Mouse (Mus musculus): Measurements from ENCODE around the gene B3galnt1. TPM values are rescaled to one million over a fixed set of nuclear protein-coding genes. Genes with fewer than 3 reads are reported as not detected.

B3galnt1 gene
- total and polyA plus RNA-seq, 3 experiments: not detected

DNA sequence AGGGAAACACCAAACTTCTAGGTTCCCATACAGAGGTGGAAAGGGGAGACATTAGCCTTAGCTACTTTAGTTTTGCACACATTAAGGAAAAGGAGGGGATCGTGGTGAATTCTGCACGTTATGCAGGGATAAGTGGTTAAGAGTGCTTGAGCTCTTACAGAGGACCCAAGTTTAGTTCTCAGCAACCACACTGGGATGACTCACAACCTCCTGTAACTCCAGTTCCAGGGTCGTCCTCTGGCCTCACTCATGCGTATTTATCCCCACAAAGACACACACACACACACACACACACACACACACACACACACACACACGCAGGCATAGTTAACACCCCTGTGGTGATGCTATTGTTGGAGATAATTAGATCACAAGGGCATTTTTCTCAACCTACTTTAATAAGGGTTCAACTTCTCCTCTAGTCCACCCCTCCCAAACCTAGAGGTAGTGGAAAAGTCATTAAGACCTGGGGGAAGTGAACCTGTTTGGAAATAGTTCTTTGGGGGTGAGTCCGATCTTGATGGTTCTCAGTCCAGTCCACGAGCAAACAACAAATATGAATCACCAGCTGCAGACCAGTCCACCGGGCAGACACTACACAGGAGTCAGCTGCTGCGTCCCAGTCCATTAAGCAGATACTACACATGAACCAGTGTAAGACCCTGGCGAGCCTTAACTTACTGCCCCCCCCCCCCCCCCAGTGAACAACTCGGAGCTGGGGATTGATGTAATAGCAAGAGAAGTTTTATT, 27.6 kb upstream of the B3galnt1 start:
- Histone ChIP-seq H3K27me3 (ENCODE audit: control insufficient read depth in 1 of 2, insufficient read depth in 2 of 2, low read length in 2 of 2) (no peaks in the 10 kb centered on the region), H3K27ac (ENCODE audit: control insufficient read depth, low read depth, low read length) (no peak overlapping the region), H3K79me2 (ENCODE audit: control insufficient read depth, insufficient read depth, low read length, poor library complexity) (no peaks in the 10 kb centered on the region), H3K9me3 (replicated peaks; ENCODE audit: insufficient read depth, low read length) (no peaks in the 10 kb centered on the region), H3K9ac (ENCODE audit: control insufficient read depth, low read depth, low read length, poor library complexity, severe bottlenecking) (no peak overlapping the region), H3K4me3 (ENCODE audit: control insufficient read depth in 1 of 2, insufficient read depth in 1 of 2, low read depth in 2 of 2, low read length in 2 of 2) (no peak overlapping the region), H3K4me1 (ENCODE audit: control insufficient read depth in 1 of 2, insufficient read depth in 2 of 2, low read length in 2 of 2) (no peaks in the 10 kb centered on the region), H3K36me3 (ENCODE audit: control insufficient read depth in 1 of 2, insufficient read depth in 2 of 2, low read length in 2 of 2) (no peaks in the 10 kb centered on the region)
- no peak for DNase-seq (ENCODE audit: low read depth, low spot score)
- TF ChIP-seq ZC3H11A (IDR thresholded peaks at IDR 0.05; ENCODE audit: low read depth, low read length): no peak
- TF ChIP-seq CHD2 (IDR thresholded peaks at IDR 0.05; ENCODE audit: low read length): no peak
- TF ChIP-seq POLR2AphosphoS5 (IDR thresholded peaks at IDR 0.05; ENCODE audit: borderline replicate concordance, low read depth, low read length): no peak
- no peak for TF ChIP-seq MAFK (IDR thresholded peaks at IDR 0.05; ENCODE audit: borderline replicate concordance, low read depth, low read length)
- no peak for TF ChIP-seq CTCF (IDR thresholded peaks at IDR 0.05 in 2 of 3, conservative IDR thresholded peaks at IDR 0.05 in 1 of 3; ENCODE audit: control insufficient read depth in 1 of 3, insufficient read depth in 1 of 3, low read depth in 2 of 3, low read length in 3 of 3, poor library complexity in 1 of 3, severe bottlenecking in 1 of 3)
- no peak for TF ChIP-seq ETS1 (IDR thresholded peaks at IDR 0.05; ENCODE audit: low read depth, low read length)
- TF ChIP-seq SMC3 (IDR thresholded peaks at IDR 0.05; ENCODE audit: low read depth, low read length): no peak
- no peak for TF ChIP-seq GABPA (IDR thresholded peaks at IDR 0.05; ENCODE audit: low read depth, low read length)
- TF ChIP-seq POLR2AphosphoS2 (IDR thresholded peaks at IDR 0.05; ENCODE audit: low read length): no peak
- TF ChIP-seq MEF2A (IDR thresholded peaks at IDR 0.05; ENCODE audit: extremely low read depth, insufficient replicate concordance, low read depth, low read length, poor library complexity, severe bottlenecking): no peak

DNA sequence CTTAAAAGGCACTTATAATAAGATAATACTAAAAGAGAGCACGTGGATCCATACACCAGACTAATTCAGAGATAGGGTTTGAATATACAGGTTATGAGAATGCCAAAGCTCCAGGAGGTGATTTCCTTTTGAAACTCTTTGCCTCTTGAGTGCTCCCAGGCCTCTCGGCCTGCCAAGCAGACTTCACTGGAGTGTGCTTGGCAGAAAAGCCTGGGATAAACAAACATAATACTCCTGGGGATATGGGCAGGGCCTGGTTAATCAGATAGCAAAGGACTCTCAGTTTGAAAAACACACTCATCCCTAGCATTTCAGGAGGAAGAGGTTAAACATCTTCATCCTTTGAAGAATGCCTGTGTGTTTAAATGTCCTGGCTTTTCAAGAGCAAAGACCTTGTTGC, 25.4 kb upstream of the B3galnt1 start:
- TF ChIP-seq ETS1 (IDR thresholded peaks at IDR 0.05; ENCODE audit: low read depth, low read length) (no peak), TAL1 (IDR thresholded peaks at IDR 0.05; ENCODE audit: low read length) (no peak), ZC3H11A (IDR thresholded peaks at IDR 0.05; ENCODE audit: low read depth, low read length) (no peak), ZKSCAN1 (IDR thresholded peaks at IDR 0.05; ENCODE audit: low read depth, low read length) (no peak), MAX (IDR thresholded peaks at IDR 0.05; ENCODE audit: low read length) (no peak), MAFK (IDR thresholded peaks at IDR 0.05; ENCODE audit: borderline replicate concordance, low read depth, low read length) (no peak), ELF1 (IDR thresholded peaks at IDR 0.05; ENCODE audit: low read depth, low read length) (no peak), ZMIZ1 (IDR thresholded peaks at IDR 0.05; ENCODE audit: low read depth, low read length) (no peak), GATA1 (IDR thresholded peaks at IDR 0.05; ENCODE audit: low read depth, low read length) (no peak), USF2 (IDR thresholded peaks at IDR 0.05; ENCODE audit: borderline replicate concordance in 1 of 2, insufficient read depth in 1 of 2, low read depth in 1 of 2, low read length in 2 of 2) (no peak), MXI1 (IDR thresholded peaks at IDR 0.05; ENCODE audit: low read depth, low read length) (no peak), RCOR1 (IDR thresholded peaks at IDR 0.05; ENCODE audit: low read depth, low read length) (no peak), SMC3 (IDR thresholded peaks at IDR 0.05; ENCODE audit: low read depth, low read length) (no peak), MYB (IDR thresholded peaks at IDR 0.05; ENCODE audit: low read depth, low read length) (no peak), USF1 (IDR thresholded peaks at IDR 0.05; ENCODE audit: low read depth, low read length) (no peak), UBTF (IDR thresholded peaks at IDR 0.05; ENCODE audit: borderline replicate concordance, insufficient read depth, low read depth, low read length) (no peak)
- H3K9me3 ChIP-seq (replicated peaks; ENCODE audit: insufficient read depth, low read length): no peaks in the 10 kb centered on the region
- H3K4me1 ChIP-seq (ENCODE audit: control insufficient read depth in 1 of 2, insufficient read depth in 2 of 2, low read length in 2 of 2): no peaks in the 10 kb centered on the region
- no peaks in the 10 kb centered on the region for H3K36me3 ChIP-seq (ENCODE audit: control insufficient read depth in 1 of 2, insufficient read depth in 2 of 2, low read length in 2 of 2)
- DNase-seq (ENCODE audit: low read depth, low spot score): no peak
- H3K4me3 ChIP-seq (ENCODE audit: control insufficient read depth in 1 of 2, insufficient read depth in 1 of 2, low read depth in 2 of 2, low read length in 2 of 2): no peak overlapping the region
- H3K27me3 ChIP-seq (ENCODE audit: control insufficient read depth in 1 of 2, insufficient read depth in 2 of 2, low read length in 2 of 2): no peaks in the 10 kb centered on the region
- no peaks in the 10 kb centered on the region for H3K79me2 ChIP-seq (ENCODE audit: control insufficient read depth, insufficient read depth, low read length, poor library complexity)
- no peak overlapping the region for H3K27ac ChIP-seq (ENCODE audit: control insufficient read depth, low read depth, low read length)
- no peak overlapping the region for H3K9ac ChIP-seq (ENCODE audit: control insufficient read depth, low read depth, low read length, poor library complexity, severe bottlenecking)
